Mouse (Mus musculus): ENCODE results near the gene Smg5.

- TF ChIP-seq POLR2A (IDR thresholded peaks at IDR 0.05; ENCODE audit: borderline replicate concordance, control insufficient read depth, low read depth, low read length): no peak
- TF ChIP-seq CTCF (IDR thresholded peaks at IDR 0.05; ENCODE audit: control insufficient read depth, insufficient read depth, low read length): no peak
Observed at GRCm38 (mm10) chr3:88359989-88360388, 23.9 kb downstream of the Smg5 start.

Measured in bone marrow, adult 2 months (tissue).